Mouse (Mus musculus): Measurements from ENCODE around the gene Baz2b. TPM values are rescaled to one million over a fixed set of nuclear protein-coding genes. Genes with fewer than 3 reads are reported as not detected.

Gene Baz2b
- polyA plus RNA-seq, 1 experiment: 15.0 TPM

DNA sequence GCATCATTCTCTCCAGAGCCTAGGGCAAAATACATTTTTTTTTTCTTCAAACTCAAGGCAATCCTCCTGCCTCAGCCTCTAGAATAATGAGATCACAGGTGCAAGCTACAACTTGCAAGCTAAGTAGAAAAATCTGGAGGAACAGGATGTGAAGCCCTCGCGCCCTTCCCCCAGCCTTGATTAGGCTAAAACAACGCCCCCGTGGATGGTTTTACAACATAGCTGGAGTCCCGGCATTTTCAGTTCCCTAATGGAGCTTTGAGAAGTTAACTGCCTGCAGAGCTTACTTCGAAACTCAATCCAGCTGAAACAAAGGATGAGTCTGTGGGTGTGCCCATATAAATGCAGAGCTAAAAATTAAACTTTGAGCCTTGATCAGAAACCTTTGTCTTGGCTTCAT lies 319.9 kb downstream of the Baz2b start:
- Histone ChIP-seq H3K4me1 (ENCODE audit: control insufficient read depth, insufficient read depth, low read length) (no peaks in the 10 kb centered on the region), H3K27me3 (replicated peaks; ENCODE audit: control insufficient read depth, insufficient read depth, low read length) (no peaks in the 10 kb centered on the region), H3K27ac (ENCODE audit: insufficient read depth, low read depth, low read length) (no peak overlapping the region), H3K4me3 (ENCODE audit: insufficient read depth, low read depth, low read length) (no peak overlapping the region), H3K36me3 (ENCODE audit: control insufficient read depth, insufficient read depth, low read length) (no peaks in the 10 kb centered on the region)
- 55% methylated on average over 6 of the region's 6 CpGs for WGBS
- no peak for DNase-seq
- TF ChIP-seq CTCF (conservative IDR thresholded peaks at IDR 0.05; ENCODE audit: insufficient read depth, insufficient read length, low read depth, low read length): no peak
- TF ChIP-seq POLR2A (IDR thresholded peaks at IDR 0.05; ENCODE audit: low read depth, low read length): no peak

DNA sequence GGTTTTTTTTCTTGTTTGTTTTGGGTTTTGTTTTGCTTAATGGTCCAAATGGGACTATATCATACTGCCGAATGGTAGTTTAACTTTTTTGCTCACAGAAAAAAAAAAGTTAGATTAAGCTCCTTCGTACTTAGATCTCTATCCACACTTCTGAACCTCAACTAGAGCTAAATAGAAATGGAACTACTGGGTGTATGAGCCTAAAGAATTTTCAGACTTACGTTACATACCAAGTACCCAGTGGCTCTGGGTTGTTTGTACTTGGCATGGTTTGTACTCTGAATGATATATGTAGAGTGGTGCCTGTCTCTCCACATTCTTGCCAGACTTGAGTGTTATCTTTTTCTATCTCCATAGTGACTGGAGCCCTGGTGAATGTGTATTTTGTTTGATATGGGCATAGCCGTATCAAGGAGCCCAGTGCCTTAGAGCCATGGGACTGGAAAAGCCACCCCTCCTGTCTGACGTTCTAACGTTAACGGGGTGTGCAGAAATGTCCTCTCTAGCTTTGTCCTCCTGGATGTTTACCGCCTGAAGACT lies 326.8 kb downstream of the Baz2b start:
- WGBS: 57% methylated on average over 8 of the region's 8 CpGs
- DNase-seq: no peak
- peaks cover 6% of the 10 kb centered on the region; the same call in 1 of the 2 replicates for H3K4me1 ChIP-seq (ENCODE audit: control insufficient read depth, insufficient read depth, low read length)
- H3K36me3 ChIP-seq (ENCODE audit: control insufficient read depth, insufficient read depth, low read length): no peaks in the 10 kb centered on the region
- H3K27ac ChIP-seq (ENCODE audit: insufficient read depth, low read depth, low read length): no peak overlapping the region
- peak overlapping the region; percentile 100 for H3K4me3 ChIP-seq (ENCODE audit: insufficient read depth, low read depth, low read length)
- no peaks in the 10 kb centered on the region for H3K27me3 ChIP-seq (replicated peaks; ENCODE audit: control insufficient read depth, insufficient read depth, low read length)
- no peak for TF ChIP-seq POLR2A (IDR thresholded peaks at IDR 0.05; ENCODE audit: low read depth, low read length)
- TF ChIP-seq CTCF (conservative IDR thresholded peaks at IDR 0.05; ENCODE audit: insufficient read depth, insufficient read length, low read depth, low read length): no peak

DNA sequence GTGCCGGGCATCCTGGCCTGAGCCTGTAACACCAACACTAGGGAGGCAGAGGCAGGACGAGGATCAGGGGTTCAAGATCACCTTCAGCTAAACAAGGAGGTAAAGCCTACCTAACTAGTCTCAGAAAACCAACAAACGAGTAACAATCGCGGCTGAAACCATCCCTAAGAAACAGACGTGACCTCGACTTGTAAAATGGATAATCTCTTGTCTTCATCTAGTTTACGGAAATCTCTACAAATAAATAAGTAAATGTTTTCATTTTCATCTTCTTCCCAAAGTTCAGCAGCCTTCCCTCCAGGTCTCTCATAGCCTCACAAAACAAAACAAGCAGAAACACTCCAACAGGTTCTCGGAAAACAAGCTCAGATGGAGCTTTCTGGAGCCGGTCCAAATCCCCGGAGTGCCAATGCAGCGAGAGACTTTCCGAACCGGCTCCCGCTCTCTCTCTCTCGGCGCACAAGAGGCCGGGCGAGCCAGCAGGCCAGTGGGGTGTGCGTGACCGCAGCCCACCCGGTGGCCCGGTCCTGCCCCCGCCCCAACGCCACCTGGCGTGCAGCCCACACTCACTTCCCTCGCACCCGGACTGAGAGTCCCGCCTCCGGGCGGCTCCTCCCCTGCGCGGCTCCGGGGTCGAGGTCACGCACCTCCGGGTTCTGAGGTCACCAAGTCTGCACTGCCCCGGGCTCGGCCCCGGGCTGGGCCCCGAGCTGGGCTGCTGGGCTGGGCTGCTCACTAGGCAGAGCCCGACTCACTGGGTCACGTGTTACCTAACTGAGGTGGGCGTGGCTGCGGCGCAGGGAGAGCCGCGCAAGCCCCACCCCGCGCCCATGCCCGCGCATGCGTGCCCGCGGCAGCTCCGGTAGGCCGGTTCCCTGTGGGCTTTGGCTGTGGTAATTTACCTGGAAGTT lies 327.6 kb downstream of the Baz2b start, which contains the start of gene Wdsub1:
Gene Wdsub1, minus strand, starts transcription at position 761 of the 911 bp plus-strand sequence.
- peaks cover 6% of the 10 kb centered on the region; the same call in 1 of the 2 replicates for H3K4me1 ChIP-seq (ENCODE audit: control insufficient read depth, insufficient read depth, low read length)
- H3K4me3 ChIP-seq (ENCODE audit: insufficient read depth, low read depth, low read length): peak within 1 kb of the TSS; percentile 100
- H3K36me3 ChIP-seq (ENCODE audit: control insufficient read depth, insufficient read depth, low read length): no peaks in the 10 kb centered on the region
- no peak for TF ChIP-seq CTCF (conservative IDR thresholded peaks at IDR 0.05; ENCODE audit: insufficient read depth, insufficient read length, low read depth, low read length)
- TF ChIP-seq POLR2A (IDR thresholded peaks at IDR 0.05; ENCODE audit: low read depth, low read length): no peak
- peak; percentile 97 for DNase-seq
- 2% methylated on average over 57 of the region's 57 CpGs for WGBS
- H3K27me3 ChIP-seq (replicated peaks; ENCODE audit: control insufficient read depth, insufficient read depth, low read length): no peaks in the 10 kb centered on the region
- H3K27ac ChIP-seq (ENCODE audit: insufficient read depth, low read depth, low read length): peak within 1 kb of the TSS; percentile 90

DNA sequence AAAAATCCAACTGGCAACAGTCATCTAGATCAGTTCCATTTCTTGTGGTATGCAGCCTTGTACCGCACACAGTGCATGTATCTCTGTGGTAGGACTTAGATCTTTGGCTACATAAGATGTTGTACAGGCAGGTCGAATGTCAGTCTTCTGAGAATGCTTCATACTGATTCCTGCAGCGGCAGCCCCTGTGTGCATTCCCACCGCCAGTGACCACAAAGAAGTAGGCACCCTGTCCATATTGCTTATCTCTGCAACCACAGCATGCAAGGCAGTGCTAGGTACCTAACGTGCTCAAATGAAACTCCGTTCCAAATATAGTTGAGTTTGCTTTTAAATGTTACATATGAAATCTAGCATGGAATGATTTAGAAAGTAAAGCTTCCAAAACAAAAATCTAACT lies 328.2 kb downstream of the Baz2b start:
- H3K36me3 ChIP-seq (ENCODE audit: control insufficient read depth, insufficient read depth, low read length): no peaks in the 10 kb centered on the region
- no peak overlapping the region for H3K27ac ChIP-seq (ENCODE audit: insufficient read depth, low read depth, low read length)
- no peak for DNase-seq
- H3K4me3 ChIP-seq (ENCODE audit: insufficient read depth, low read depth, low read length): no peak overlapping the region
- peaks cover 6% of the 10 kb centered on the region; the same call in 1 of the 2 replicates for H3K4me1 ChIP-seq (ENCODE audit: control insufficient read depth, insufficient read depth, low read length)
- no peaks in the 10 kb centered on the region for H3K27me3 ChIP-seq (replicated peaks; ENCODE audit: control insufficient read depth, insufficient read depth, low read length)
- TF ChIP-seq POLR2A (IDR thresholded peaks at IDR 0.05; ENCODE audit: low read depth, low read length): no peak
- no peak for TF ChIP-seq CTCF (conservative IDR thresholded peaks at IDR 0.05; ENCODE audit: insufficient read depth, insufficient read length, low read depth, low read length)
- 70% methylated on average over 6 of the region's 6 CpGs for WGBS

DNA sequence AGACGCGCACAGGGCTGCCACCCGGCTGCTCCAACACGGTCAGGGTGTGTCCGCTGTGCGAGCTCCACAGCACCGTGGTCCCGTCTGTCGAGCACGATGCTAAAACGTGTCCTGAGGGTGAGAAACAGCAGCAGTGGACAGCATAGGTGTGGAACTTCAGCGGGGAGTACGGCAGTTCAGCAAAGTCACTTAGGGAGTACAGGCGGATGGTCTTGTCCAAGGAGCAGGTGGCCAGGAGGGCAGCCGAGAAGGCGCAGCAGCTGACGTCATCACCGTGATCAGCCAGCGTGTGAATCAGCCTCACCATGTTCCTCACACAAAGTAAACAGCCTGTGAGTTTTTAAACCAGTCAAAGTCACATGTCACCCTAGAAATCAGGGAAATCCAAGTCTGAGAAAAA lies 331.4 kb downstream of the Baz2b start:
- H3K27me3 ChIP-seq (replicated peaks; ENCODE audit: control insufficient read depth, insufficient read depth, low read length): no peaks in the 10 kb centered on the region
- DNase-seq: peak; percentile 33
- H3K4me1 ChIP-seq (ENCODE audit: control insufficient read depth, insufficient read depth, low read length): peaks cover 6% of the 10 kb centered on the region; the same call in 1 of the 2 replicates
- no peak overlapping the region for H3K4me3 ChIP-seq (ENCODE audit: insufficient read depth, low read depth, low read length)
- no peaks in the 10 kb centered on the region; the same call in none of the 2 replicates for H3K36me3 ChIP-seq (ENCODE audit: control insufficient read depth, insufficient read depth, low read length)
- no peak overlapping the region for H3K27ac ChIP-seq (ENCODE audit: insufficient read depth, low read depth, low read length)
- TF ChIP-seq POLR2A (IDR thresholded peaks at IDR 0.05; ENCODE audit: low read depth, low read length) (no peak), CTCF (conservative IDR thresholded peaks at IDR 0.05; ENCODE audit: insufficient read depth, insufficient read length, low read depth, low read length) (no peak)
- whole genome bisulfite sequencing: 53% methylated on average over 19 of the region's 19 CpGs

DNA sequence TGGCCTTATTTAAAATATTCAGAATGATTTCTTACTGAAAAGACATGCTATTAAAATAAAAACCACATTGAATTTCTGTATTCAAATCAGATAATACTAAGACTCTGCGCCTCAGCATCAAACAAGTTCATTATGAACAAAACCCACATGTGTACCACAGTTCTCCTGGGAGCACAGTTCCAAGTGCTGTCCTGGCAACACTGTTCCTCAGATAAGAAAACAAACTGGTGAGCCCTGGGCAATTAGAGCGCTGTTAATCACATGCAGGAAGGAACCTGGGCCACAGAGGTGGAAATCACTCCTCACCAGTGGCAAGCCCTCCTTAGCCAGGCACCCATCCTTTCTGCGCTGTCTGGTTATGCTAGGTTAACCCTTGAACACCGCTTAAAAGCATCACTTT lies 332.3 kb downstream of the Baz2b start:
- DNase-seq: no peak
- H3K27ac ChIP-seq (ENCODE audit: insufficient read depth, low read depth, low read length): no peak overlapping the region
- 85% methylated on average over 4 of the region's 4 CpGs for WGBS
- no peaks in the 10 kb centered on the region for H3K27me3 ChIP-seq (replicated peaks; ENCODE audit: control insufficient read depth, insufficient read depth, low read length)
- no peak overlapping the region for H3K4me3 ChIP-seq (ENCODE audit: insufficient read depth, low read depth, low read length)
- H3K36me3 ChIP-seq (ENCODE audit: control insufficient read depth, insufficient read depth, low read length): no peaks in the 10 kb centered on the region; the same call in none of the 2 replicates
- peaks cover 6% of the 10 kb centered on the region; the same call in 1 of the 2 replicates for H3K4me1 ChIP-seq (ENCODE audit: control insufficient read depth, insufficient read depth, low read length)
- TF ChIP-seq POLR2A (IDR thresholded peaks at IDR 0.05; ENCODE audit: low read depth, low read length) (no peak), CTCF (conservative IDR thresholded peaks at IDR 0.05; ENCODE audit: insufficient read depth, insufficient read length, low read depth, low read length) (no peak)

DNA sequence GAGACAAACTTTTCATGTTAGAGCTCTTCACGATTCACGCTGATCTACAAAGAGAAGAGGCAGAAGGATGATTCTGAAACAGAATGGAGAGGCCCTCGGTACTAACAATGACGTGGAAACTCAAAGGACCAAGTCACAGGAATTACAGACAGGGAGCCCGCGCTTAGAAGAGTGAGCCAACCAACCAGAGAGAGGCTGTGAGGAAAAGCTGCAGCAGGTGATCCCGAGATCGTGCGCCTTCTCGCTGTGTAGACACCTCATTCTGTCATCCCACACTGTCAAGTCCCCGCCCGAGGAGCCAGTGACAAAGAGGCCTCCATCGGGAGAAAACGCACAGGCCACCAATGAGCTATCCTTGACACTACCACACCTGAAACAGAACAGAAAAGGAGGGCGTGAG lies 333.2 kb downstream of the Baz2b start:
- Histone ChIP-seq H3K27me3 (replicated peaks; ENCODE audit: control insufficient read depth, insufficient read depth, low read length) (no peaks in the 10 kb centered on the region), H3K4me1 (ENCODE audit: control insufficient read depth, insufficient read depth, low read length) (peaks cover 2% of the 10 kb centered on the region; the same call in 1 of the 2 replicates), H3K4me3 (ENCODE audit: insufficient read depth, low read depth, low read length) (no peak overlapping the region), H3K27ac (ENCODE audit: insufficient read depth, low read depth, low read length) (no peak overlapping the region), H3K36me3 (ENCODE audit: control insufficient read depth, insufficient read depth, low read length) (no peaks in the 10 kb centered on the region; the same call in none of the 2 replicates)
- 95% methylated on average over 15 of the region's 15 CpGs for WGBS
- TF ChIP-seq CTCF (conservative IDR thresholded peaks at IDR 0.05; ENCODE audit: insufficient read depth, insufficient read length, low read depth, low read length) (no peak), POLR2A (IDR thresholded peaks at IDR 0.05; ENCODE audit: low read depth, low read length) (no peak)
- DNase-seq: no peak
